Mouse (Mus musculus) E14TG2a.4 (cell line): ENCODE measurements around the gene Hamp2.

Experiments used
- CTCF ChIP-seq: conservative IDR thresholded peaks from 2 replicates; pipeline ENCODE4 v1.5.1; 2014; ENCODE audit warnings: low read length
- POU5F1 ChIP-seq: IDR thresholded peaks from 2 replicates; pipeline ENCODE4 v1.6.1; 2014; ENCODE audit warnings: low read length, borderline replicate concordance

- TF ChIP-seq CTCF (no peak), POU5F1 (no peak)
Measured at GRCm38 (mm10) chr7:30972426-30973250, 48.2 kb upstream of the Hamp2 start.
